Mouse (Mus musculus): ENCODE measurements at regions not wholly inside any gene's neighbourhood (a gene's known extent, or its start where the extent isn't known, plus 50 kb on each side); places are given as distances from the start of the nearest gene placed in this dataset.

DNA sequence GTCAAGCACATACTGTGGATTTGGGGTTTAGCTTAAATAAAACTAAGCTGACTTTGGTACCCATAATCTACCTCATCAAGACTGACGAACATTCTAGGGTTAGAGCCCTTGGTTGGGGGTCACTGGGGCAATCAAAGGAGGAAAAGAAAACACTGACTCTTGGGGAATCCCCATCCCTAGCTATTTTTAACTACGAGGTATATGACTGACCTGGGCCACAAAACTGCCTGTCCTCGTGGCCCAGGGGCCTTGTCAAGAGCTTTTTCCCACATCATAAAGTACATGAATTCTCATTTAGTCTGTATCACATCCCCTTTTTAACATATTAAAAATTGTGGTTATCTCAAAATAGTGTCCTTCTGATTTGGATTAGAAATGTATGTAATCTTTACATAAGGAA, 207.7 kb upstream of the Cxcl12 start:
- TF ChIP-seq POLR2A (IDR thresholded peaks at IDR 0.05; ENCODE audit: extremely low read depth, insufficient read depth, low read length) (no peak), CTCF (IDR thresholded peaks at IDR 0.05; ENCODE audit: extremely low read depth, insufficient read depth, low read length) (no peak)

All from cortical plate, adult 2 months (tissue).